Mouse (Mus musculus): ENCODE results near the gene Dapk3. TPM values are rescaled to one million over a fixed set of nuclear protein-coding genes. Genes with fewer than 3 reads are reported as not detected.

The Dapk3 gene
- polyA plus RNA-seq (2012; ENCODE audit: insufficient read depth, insufficient read length, missing spikeins), result 15.7 and 31.7 TPM in 2 replicates

GRCm38 (mm10) chr10:81182336-81183333 lies at the start of gene Dapk3:
Gene Dapk3 (plus strand): TSS chr10:81183005.
- Histone ChIP-seq H3K27ac (replicated peaks; ENCODE audit: low read depth, low read length) (peak within 1 kb of the TSS; percentile 82), H3K4me3 (ENCODE audit: insufficient read depth, low read depth, low read length) (peak within 1 kb of the TSS; percentile 75), H3K4me1 (ENCODE audit: control insufficient read depth, insufficient read depth, insufficient read length, low read length) (no peaks in the 10 kb centered on the region; the same call in 1 of the 2 replicates)

- Histone ChIP-seq H3K4me1 (ENCODE audit: control insufficient read depth, insufficient read depth, insufficient read length, low read length) (peaks cover 16% of the 10 kb centered on the region), H3K4me3 (ENCODE audit: insufficient read depth, low read depth, low read length) (peak overlapping the region; percentile 96), H3K27ac (replicated peaks; ENCODE audit: low read depth, low read length) (peak overlapping the region; percentile 76)
Measured at GRCm38 (mm10) chr10:81134181-81134587, 48.6 kb upstream of the Dapk3 start.

- H3K27ac ChIP-seq (replicated peaks; ENCODE audit: low read depth, low read length), result peak within 1 kb of the TSS; percentile 76
- peaks cover 15% of the 10 kb centered on the region for H3K4me1 ChIP-seq (ENCODE audit: control insufficient read depth, insufficient read depth, insufficient read length, low read length)
- H3K4me3 ChIP-seq (ENCODE audit: insufficient read depth, low read depth, low read length), result peak within 1 kb of the TSS; percentile 96
Measured at GRCm38 (mm10) chr10:81134966-81135681, 47.7 kb upstream of the Dapk3 start, which contains the start of gene Zbtb7a. Gene Zbtb7a (plus strand): TSS chr10:81135220.

- Histone ChIP-seq H3K27ac (replicated peaks; ENCODE audit: low read depth, low read length) (peak overlapping the region; percentile 83), H3K4me1 (ENCODE audit: control insufficient read depth, insufficient read depth, insufficient read length, low read length) (peaks cover 19% of the 10 kb centered on the region), H3K4me3 (ENCODE audit: insufficient read depth, low read depth, low read length) (peak overlapping the region; percentile 96)
Measured at GRCm38 (mm10) chr10:81135831-81136705, 46.7 kb upstream of the Dapk3 start.

- Histone ChIP-seq H3K4me1 (ENCODE audit: control insufficient read depth, insufficient read depth, insufficient read length, low read length) (peaks cover 25% of the 10 kb centered on the region), H3K4me3 (ENCODE audit: insufficient read depth, low read depth, low read length) (peak overlapping the region; percentile 96), H3K27ac (replicated peaks; ENCODE audit: low read depth, low read length) (peak overlapping the region; percentile 83)
Measured at GRCm38 (mm10) chr10:81136706-81137231, 46.0 kb upstream of the Dapk3 start.

- Histone ChIP-seq H3K4me1 (ENCODE audit: control insufficient read depth, insufficient read depth, insufficient read length, low read length) (peaks cover 30% of the 10 kb centered on the region), H3K4me3 (ENCODE audit: insufficient read depth, low read depth, low read length) (peak overlapping the region; percentile 94), H3K27ac (replicated peaks; ENCODE audit: low read depth, low read length) (peak overlapping the region; percentile 92)
Measured at GRCm38 (mm10) chr10:81137252-81138130, 45.3 kb upstream of the Dapk3 start.

- Histone ChIP-seq H3K27ac (replicated peaks; ENCODE audit: low read depth, low read length) (peak overlapping the region; percentile 87), H3K4me3 (ENCODE audit: insufficient read depth, low read depth, low read length) (peak overlapping the region; percentile 94), H3K4me1 (ENCODE audit: control insufficient read depth, insufficient read depth, insufficient read length, low read length) (peaks cover 36% of the 10 kb centered on the region)
Measured at GRCm38 (mm10) chr10:81138131-81138782, 44.5 kb upstream of the Dapk3 start.

GRCm38 (mm10) chr10:81138821-81139528 lies 43.8 kb upstream of the Dapk3 start:
- Histone ChIP-seq H3K4me1 (ENCODE audit: control insufficient read depth, insufficient read depth, insufficient read length, low read length) (peaks cover 34% of the 10 kb centered on the region), H3K27ac (replicated peaks; ENCODE audit: low read depth, low read length) (peak overlapping the region; percentile 82), H3K4me3 (ENCODE audit: insufficient read depth, low read depth, low read length) (peak overlapping the region; percentile 94)

- Histone ChIP-seq H3K27ac (replicated peaks; ENCODE audit: low read depth, low read length) (peak overlapping the region; percentile 82), H3K4me3 (ENCODE audit: insufficient read depth, low read depth, low read length) (peak overlapping the region; percentile 94), H3K4me1 (ENCODE audit: control insufficient read depth, insufficient read depth, insufficient read length, low read length) (peaks cover 35% of the 10 kb centered on the region)
Measured at GRCm38 (mm10) chr10:81139529-81139846, 43.3 kb upstream of the Dapk3 start.

GRCm38 (mm10) chr10:81140005-81140404 lies 42.8 kb upstream of the Dapk3 start:
- Histone ChIP-seq H3K27ac (replicated peaks; ENCODE audit: low read depth, low read length) (peak overlapping the region; percentile 82), H3K4me1 (ENCODE audit: control insufficient read depth, insufficient read depth, insufficient read length, low read length) (peaks cover 32% of the 10 kb centered on the region), H3K4me3 (ENCODE audit: insufficient read depth, low read depth, low read length) (peak overlapping the region; percentile 94)

GRCm38 (mm10) chr10:81140717-81141454 lies 41.9 kb upstream of the Dapk3 start:
- Histone ChIP-seq H3K4me1 (ENCODE audit: control insufficient read depth, insufficient read depth, insufficient read length, low read length) (peaks cover 37% of the 10 kb centered on the region), H3K4me3 (ENCODE audit: insufficient read depth, low read depth, low read length) (peak overlapping the region; percentile 94), H3K27ac (replicated peaks; ENCODE audit: low read depth, low read length) (peak overlapping the region; percentile 82)

Measured in brown adipose tissue, adult 24 weeks (tissue).